Mouse (Mus musculus): Measurements from ENCODE around the gene Slc39a11.

DNA sequence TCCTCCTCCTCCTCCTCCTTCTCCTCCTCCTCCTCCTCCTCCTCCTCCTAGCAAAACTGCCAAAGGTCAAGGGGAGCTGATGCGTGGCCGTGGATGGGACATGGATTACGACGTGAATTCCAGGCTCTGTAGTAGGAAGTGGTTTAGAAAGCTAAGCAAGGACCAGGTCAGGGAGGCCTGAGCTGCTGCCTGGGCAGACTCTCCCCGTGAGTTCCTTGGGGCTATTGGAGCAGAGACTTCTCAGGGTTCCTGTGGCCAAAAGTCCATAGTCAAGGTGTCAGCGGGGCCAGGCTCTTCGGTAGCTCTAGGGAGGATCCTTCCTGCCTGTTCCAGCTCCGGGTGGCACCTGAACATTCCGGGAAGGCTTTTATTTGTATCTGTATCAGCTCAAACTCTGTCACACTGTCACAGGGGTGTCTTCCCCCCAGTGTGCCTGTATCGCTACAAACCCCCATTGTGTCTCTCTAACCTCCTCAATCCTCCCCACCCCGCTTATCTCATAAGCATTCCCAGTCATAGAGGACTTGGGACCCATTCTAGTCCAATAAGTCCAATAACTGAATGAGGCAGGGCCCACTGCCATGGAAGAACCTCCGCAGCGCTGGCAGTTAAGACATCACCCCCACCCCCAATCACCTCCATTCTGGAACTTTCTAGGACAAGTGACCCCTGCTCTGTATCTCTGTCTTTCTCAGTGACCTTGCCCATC, 356.8 kb downstream of the Slc39a11 start:
- TF ChIP-seq POLR2A (IDR thresholded peaks at IDR 0.05; ENCODE audit: low read depth, low read length) (no peak), CTCF (IDR thresholded peaks at IDR 0.05; ENCODE audit: extremely low read depth, insufficient read length, insufficient replicate concordance, low read depth, low read length) (no peak)

All from small intestine, adult 2 months (tissue).